In the genomic region with DNA sequence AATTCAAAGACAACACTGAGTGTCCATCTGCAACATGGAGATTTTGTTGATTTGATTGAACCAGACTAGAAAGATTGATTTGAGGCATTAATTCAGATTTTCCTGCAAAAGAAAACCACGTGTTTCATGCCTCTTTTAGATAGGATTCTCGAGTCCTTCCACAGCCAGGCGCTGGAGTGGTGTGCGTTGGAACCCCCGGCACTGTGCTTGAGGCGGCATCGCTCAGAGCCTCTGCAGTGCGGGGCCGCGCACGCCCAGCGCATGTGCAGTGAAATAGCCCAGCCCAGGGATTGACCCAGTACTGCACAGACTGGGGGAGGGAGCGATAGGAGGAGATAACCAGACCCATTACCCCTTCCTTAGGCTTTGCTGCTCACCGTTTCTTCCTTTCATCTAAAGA, we compare ENCODE assay signal across 13 mouse cellular contexts. TPM values are rescaled to one million over a fixed set of nuclear protein-coding genes. Genes with fewer than 3 reads are reported as not detected.
DNase-seq lines count a peak whose midpoint lies in the region; ATAC-seq lines count a peak whose summit lies in the region.
"Had no signal": no experiment of that assay in that cellular context is flagged by ENCODE, and none has a peak within 500 bp of the region (broad histone marks: within the 10 kb centered on the region; RNA-seq: fewer than 3 reads in every experiment).

No protein-coding gene starts in this region.

- no peak overlapping the region for H3K9ac ChIP-seq in hindbrain, embryonic 12.5 days
- peak overlapping the region; percentile 29; the same call in 1 of the 2 replicates for H3K9ac ChIP-seq in hindbrain, embryonic 13.5 days
- no peak overlapping the region; the same call in 1 of the 2 replicates for H3K9ac ChIP-seq in limb, embryonic 12.5 days (replicated peaks)

- H3K27me3 ChIP-seq in hindbrain, embryonic 10.5 days (ENCODE audit: insufficient read depth, poor library complexity, severe bottlenecking), result peaks cover 100% of the 10 kb centered on the region
- H3K27me3 ChIP-seq in hindbrain, embryonic 12.5 days, result peaks cover 98% of the 10 kb centered on the region
- peaks cover 97% of the 10 kb centered on the region for H3K27me3 ChIP-seq in hindbrain, embryonic 13.5 days
- peaks cover 83% of the 10 kb centered on the region for H3K27me3 ChIP-seq in limb, embryonic 12.5 days
- H3K27me3 ChIP-seq in midbrain, embryonic 10.5 days (ENCODE audit: low read depth, poor library complexity, severe bottlenecking), result peaks cover 100% of the 10 kb centered on the region
- H3K27me3 ChIP-seq: CH12.LX had no signal

- peaks cover 8% of the 10 kb centered on the region for H3K4me1 ChIP-seq in hindbrain, embryonic 10.5 days (replicated peaks)
- H3K4me1 ChIP-seq in hindbrain, embryonic 12.5 days, result peaks cover 11% of the 10 kb centered on the region
- H3K4me1 ChIP-seq in hindbrain, embryonic 13.5 days (replicated peaks), result peaks cover 10% of the 10 kb centered on the region
- peaks cover 43% of the 10 kb centered on the region for H3K4me1 ChIP-seq in limb, embryonic 12.5 days (replicated peaks)
- H3K4me1 ChIP-seq in midbrain, embryonic 10.5 days, result peaks cover 11% of the 10 kb centered on the region

- intact Hi-C loops in left cerebral cortex, postnatal 36 days (cut with DNase I), result loop anchor here (5.0 kb wide), 4 partner anchors 247 to 597 kb away; no protein-coding TSS in a partner anchor

- ATAC-seq in hindbrain, embryonic 12.5 days (ENCODE audit: low FRiP score), result no peak
- 0 out of 2 replicates have a peak, but pooled peaks have one; percentile 61 for ATAC-seq in hindbrain, embryonic 13.5 days (ENCODE audit: low FRiP score)
- no peak for ATAC-seq in limb, embryonic 12.5 days (ENCODE audit: insufficient number of reproducible peaks, insufficient read depth, low FRiP score, low TSS enrichment, low read depth)
- no peak for ATAC-seq in activated CD4-positive, CD25-positive, alpha-beta regulatory T cell, adult 4 months

- peak; percentile 44 for DNase-seq in hindbrain, embryonic 10.5 days (ENCODE audit: low spot score)
- peak; percentile 81 for DNase-seq in adrenal gland, adult 2 months
- no peak for DNase-seq in left cerebral cortex, postnatal 36 days (ENCODE audit: low spot score in 2 of 2)
- DNase-seq in midbrain, embryonic 10.5 days (ENCODE audit: low spot score), result no peak
- DNase-seq: cerebellum, postnatal 25 days; heart, postnatal 10 days; lung, postnatal 14 days had no signal

- H3K4me2 ChIP-seq in hindbrain, embryonic 12.5 days (replicated peaks), result no peak overlapping the region
- H3K4me2 ChIP-seq in hindbrain, embryonic 13.5 days, result peak overlapping the region; percentile 59
- peak overlapping the region; percentile 75 for H3K4me2 ChIP-seq in limb, embryonic 12.5 days

- no peaks in the 10 kb centered on the region for H3K9me3 ChIP-seq in hindbrain, embryonic 10.5 days
- H3K9me3 ChIP-seq in hindbrain, embryonic 12.5 days (replicated peaks), result no peaks in the 10 kb centered on the region
- H3K9me3 ChIP-seq in hindbrain, embryonic 13.5 days, result no peaks in the 10 kb centered on the region
- H3K9me3 ChIP-seq in limb, embryonic 12.5 days, result no peaks in the 10 kb centered on the region
- H3K9me3 ChIP-seq in midbrain, embryonic 10.5 days (replicated peaks), result no peaks in the 10 kb centered on the region

- no peak overlapping the region for H3K27ac ChIP-seq in hindbrain, embryonic 10.5 days
- no peak overlapping the region for H3K27ac ChIP-seq in hindbrain, embryonic 12.5 days
- H3K27ac ChIP-seq in hindbrain, embryonic 13.5 days, result 0 out of 2 replicates have a peak overlapping the region, but pooled peaks have one; percentile 23
- H3K27ac ChIP-seq in limb, embryonic 12.5 days, result no peak overlapping the region
- H3K27ac ChIP-seq in midbrain, embryonic 10.5 days (replicated peaks), result no peak overlapping the region

- WGBS in hindbrain, embryonic 10.5 days, result under 1% methylated on average over 14 of the region's 14 CpGs
- WGBS in hindbrain, embryonic 12.5 days, result 1% methylated on average over 14 of the region's 14 CpGs
- WGBS in hindbrain, embryonic 13.5 days, result 2% methylated on average over 14 of the region's 14 CpGs
- 2% methylated on average over 14 of the region's 14 CpGs for WGBS in limb, embryonic 12.5 days
- under 1% methylated on average over 14 of the region's 14 CpGs for WGBS in midbrain, embryonic 10.5 days

- no peaks in the 10 kb centered on the region for H3K36me3 ChIP-seq in hindbrain, embryonic 10.5 days
- no peaks in the 10 kb centered on the region for H3K36me3 ChIP-seq in hindbrain, embryonic 12.5 days
- H3K36me3 ChIP-seq in hindbrain, embryonic 13.5 days, result no peaks in the 10 kb centered on the region
- H3K36me3 ChIP-seq in limb, embryonic 12.5 days, result no peaks in the 10 kb centered on the region
- no peaks in the 10 kb centered on the region for H3K36me3 ChIP-seq in midbrain, embryonic 10.5 days

- no peak overlapping the region for H3K4me3 ChIP-seq in hindbrain, embryonic 10.5 days
- H3K4me3 ChIP-seq in hindbrain, embryonic 12.5 days, result no peak overlapping the region
- H3K4me3 ChIP-seq in hindbrain, embryonic 13.5 days, result peak overlapping the region; percentile 40
- peak overlapping the region; percentile 55 for H3K4me3 ChIP-seq in limb, embryonic 12.5 days (replicated peaks)
- no peak overlapping the region for H3K4me3 ChIP-seq in midbrain, embryonic 10.5 days

RNA-seq across cellular contexts. Expression of a gene that starts 3.2 kb away (rescaled TPM):
- 0.14 and 2.6 TPM in 2 replicates for polyA plus RNA-seq in hindbrain, embryonic 10.5 days (2016; fragmentation: Nextera tagmentation; extraction: Ambion mirVana)
- polyA plus RNA-seq in hindbrain, embryonic 12.5 days (2016; fragmentation: Nextera tagmentation; extraction: Ambion mirVana), result 3.6 and 4.6 TPM in 2 replicates
- total RNA-seq in adrenal gland, adult 2 months (2021), result 10 to 100 TPM; 16.7 to 19.3 TPM
- polyA plus RNA-seq in adrenal gland, adult 2 months (2012; rRNA removed), result 72.3 and 92.5 TPM in 2 replicates
- 4.1 and 4.2 TPM in 2 replicates for polyA plus RNA-seq in hindbrain, embryonic 13.5 days (2015; fragmentation: Nextera tagmentation; extraction: Ambion mirVana)
- polyA plus RNA-seq in limb, embryonic 12.5 days (2016; fragmentation: Nextera tagmentation; extraction: Ambion mirVana), result 0.55 and 0.78 TPM in 2 replicates
- total RNA-seq in left cerebral cortex, postnatal 36 days (2021), result not detected
- polyA plus RNA-seq in midbrain, embryonic 10.5 days (2016; fragmentation: Nextera tagmentation; extraction: Ambion mirVana), result not detected in 2 replicates
- not detected for polyA plus RNA-seq in activated CD4-positive, CD25-positive, alpha-beta regulatory T cell, adult 4 months (2017; shearing (Covaris generic))
- total RNA-seq: left cerebral cortex, postnatal 10 days had no signal

RNA-seq across cellular contexts. Expression of a gene that starts 3.2 kb away (rescaled TPM):
- 15.5 and 55.9 TPM in 2 replicates for polyA plus RNA-seq in hindbrain, embryonic 10.5 days (2016; fragmentation: Nextera tagmentation; extraction: Ambion mirVana)
- 69.6 and 83.5 TPM in 2 replicates for polyA plus RNA-seq in hindbrain, embryonic 12.5 days (2016; fragmentation: Nextera tagmentation; extraction: Ambion mirVana)
- total RNA-seq in adrenal gland, adult 2 months (2021), result 1 to 10 TPM in 1 of 2 experiments, under 1 TPM in 1; 0.62 to 1.0 TPM
- 10.6 and 11.1 TPM in 2 replicates for polyA plus RNA-seq in adrenal gland, adult 2 months (2012; rRNA removed)
- polyA plus RNA-seq in hindbrain, embryonic 13.5 days (2015; fragmentation: Nextera tagmentation; extraction: Ambion mirVana), result 76.0 and 82.5 TPM in 2 replicates
- polyA plus RNA-seq in limb, embryonic 12.5 days (2016; fragmentation: Nextera tagmentation; extraction: Ambion mirVana), result 1.4 and 1.5 TPM in 2 replicates
- total RNA-seq in left cerebral cortex, postnatal 36 days (2021), result not detected
- polyA plus RNA-seq in midbrain, embryonic 10.5 days (2016; fragmentation: Nextera tagmentation; extraction: Ambion mirVana), result 0.06 TPM in 1 of 2 replicates, not detected in the other
- not detected for polyA plus RNA-seq in activated CD4-positive, CD25-positive, alpha-beta regulatory T cell, adult 4 months (2017; shearing (Covaris generic))
- total RNA-seq: heart, postnatal 10 days; left cerebral cortex, postnatal 10 days had no signal

RNA-seq across cellular contexts. Expression of a gene that starts 10.5 kb away (rescaled TPM):
- polyA plus RNA-seq in hindbrain, embryonic 10.5 days (2016; fragmentation: Nextera tagmentation; extraction: Ambion mirVana), result not detected in 2 replicates
- polyA plus RNA-seq in hindbrain, embryonic 12.5 days (2016; fragmentation: Nextera tagmentation; extraction: Ambion mirVana), result 0.14 and 0.46 TPM in 2 replicates
- total RNA-seq in adrenal gland, adult 2 months (2021), result 10 to 100 TPM; 27.9 to 34.7 TPM
- polyA plus RNA-seq in adrenal gland, adult 2 months (2012; rRNA removed), result 19.7 and 52.7 TPM in 2 replicates
- 0.79 and 1.5 TPM in 2 replicates for polyA plus RNA-seq in hindbrain, embryonic 13.5 days (2015; fragmentation: Nextera tagmentation; extraction: Ambion mirVana)
- 7.5 and 7.8 TPM in 2 replicates for polyA plus RNA-seq in limb, embryonic 12.5 days (2016; fragmentation: Nextera tagmentation; extraction: Ambion mirVana)
- not detected for total RNA-seq in left cerebral cortex, postnatal 36 days (2021)
- polyA plus RNA-seq in midbrain, embryonic 10.5 days (2016; fragmentation: Nextera tagmentation; extraction: Ambion mirVana), result not detected in 2 replicates
- not detected for polyA plus RNA-seq in activated CD4-positive, CD25-positive, alpha-beta regulatory T cell, adult 4 months (2017; shearing (Covaris generic))
- total RNA-seq: left cerebral cortex, postnatal 10 days had no signal

RNA-seq across cellular contexts. Expression of a gene that starts 11.6 kb away (rescaled TPM):
- not detected in 2 replicates for polyA plus RNA-seq in hindbrain, embryonic 10.5 days (2016; fragmentation: Nextera tagmentation; extraction: Ambion mirVana)
- 0.66 and 1.1 TPM in 2 replicates for polyA plus RNA-seq in hindbrain, embryonic 12.5 days (2016; fragmentation: Nextera tagmentation; extraction: Ambion mirVana)
- total RNA-seq in adrenal gland, adult 2 months (2021), result 1 to 10 TPM; 1.3 to 2.5 TPM
- 1.3 and 2.7 TPM in 2 replicates for polyA plus RNA-seq in adrenal gland, adult 2 months (2012; rRNA removed)
- 1.3 and 1.5 TPM in 2 replicates for polyA plus RNA-seq in hindbrain, embryonic 13.5 days (2015; fragmentation: Nextera tagmentation; extraction: Ambion mirVana)
- polyA plus RNA-seq in limb, embryonic 12.5 days (2016; fragmentation: Nextera tagmentation; extraction: Ambion mirVana), result 0.38 and 0.51 TPM in 2 replicates
- not detected for total RNA-seq in left cerebral cortex, postnatal 36 days (2021)
- polyA plus RNA-seq in midbrain, embryonic 10.5 days (2016; fragmentation: Nextera tagmentation; extraction: Ambion mirVana), result not detected in 2 replicates
- not detected for polyA plus RNA-seq in activated CD4-positive, CD25-positive, alpha-beta regulatory T cell, adult 4 months (2017; shearing (Covaris generic))
- total RNA-seq: heart, postnatal 10 days; left cerebral cortex, postnatal 10 days had no signal

RNA-seq across cellular contexts. Expression of a gene that starts 17.4 kb away (rescaled TPM):
- not detected in 2 replicates for polyA plus RNA-seq in hindbrain, embryonic 10.5 days (2016; fragmentation: Nextera tagmentation; extraction: Ambion mirVana)
- polyA plus RNA-seq in hindbrain, embryonic 12.5 days (2016; fragmentation: Nextera tagmentation; extraction: Ambion mirVana), result 0.10 TPM in 1 of 2 replicates, not detected in the other
- total RNA-seq in adrenal gland, adult 2 months (2021), result 1 to 10 TPM; 3.3 to 7.8 TPM
- 6.5 and 9.0 TPM in 2 replicates for polyA plus RNA-seq in adrenal gland, adult 2 months (2012; rRNA removed)
- polyA plus RNA-seq in hindbrain, embryonic 13.5 days (2015; fragmentation: Nextera tagmentation; extraction: Ambion mirVana), result not detected in 2 replicates
- 17.8 and 19.2 TPM in 2 replicates for polyA plus RNA-seq in limb, embryonic 12.5 days (2016; fragmentation: Nextera tagmentation; extraction: Ambion mirVana)
- not detected for total RNA-seq in left cerebral cortex, postnatal 36 days (2021)
- not detected in 2 replicates for polyA plus RNA-seq in midbrain, embryonic 10.5 days (2016; fragmentation: Nextera tagmentation; extraction: Ambion mirVana)
- not detected for polyA plus RNA-seq in activated CD4-positive, CD25-positive, alpha-beta regulatory T cell, adult 4 months (2017; shearing (Covaris generic))
- total RNA-seq: CH12.LX; left cerebral cortex, postnatal 10 days had no signal

Comparison
In these comparisons a context has a peak if more than half of its experiments do, and no peak if none do; other contexts are left out.
1. H3K4me3 ChIP-seq: peak in hindbrain, embryonic 13.5 days (single experiment) and limb, embryonic 12.5 days (single experiment); none in hindbrain, embryonic 10.5 days (single experiment), hindbrain, embryonic 12.5 days (single experiment) and midbrain, embryonic 10.5 days (single experiment).
2. DNase-seq: peak in hindbrain, embryonic 10.5 days (single experiment) and adrenal gland, adult 2 months (single experiment); none in left cerebral cortex, postnatal 36 days (0 of 2) and midbrain, embryonic 10.5 days (single experiment).
3. RNA of a gene that starts 3.2 kb away (polyA plus RNA-seq): 72.3 to 92.5 TPM in adrenal gland, adult 2 months; 4.1 to 4.2 TPM in hindbrain, embryonic 13.5 days, 3.6 to 4.6 TPM in hindbrain, embryonic 12.5 days, 0.14 to 2.6 TPM in hindbrain, embryonic 10.5 days, 0.55 to 0.78 TPM in limb, embryonic 12.5 days, not detected in midbrain, embryonic 10.5 days and not detected in activated CD4-positive, CD25-positive, alpha-beta regulatory T cell, adult 4 months; every median in the first group is over 10 times any median in the second.